ENCODE assay signal across 9 mouse cellular contexts in the genomic region with DNA sequence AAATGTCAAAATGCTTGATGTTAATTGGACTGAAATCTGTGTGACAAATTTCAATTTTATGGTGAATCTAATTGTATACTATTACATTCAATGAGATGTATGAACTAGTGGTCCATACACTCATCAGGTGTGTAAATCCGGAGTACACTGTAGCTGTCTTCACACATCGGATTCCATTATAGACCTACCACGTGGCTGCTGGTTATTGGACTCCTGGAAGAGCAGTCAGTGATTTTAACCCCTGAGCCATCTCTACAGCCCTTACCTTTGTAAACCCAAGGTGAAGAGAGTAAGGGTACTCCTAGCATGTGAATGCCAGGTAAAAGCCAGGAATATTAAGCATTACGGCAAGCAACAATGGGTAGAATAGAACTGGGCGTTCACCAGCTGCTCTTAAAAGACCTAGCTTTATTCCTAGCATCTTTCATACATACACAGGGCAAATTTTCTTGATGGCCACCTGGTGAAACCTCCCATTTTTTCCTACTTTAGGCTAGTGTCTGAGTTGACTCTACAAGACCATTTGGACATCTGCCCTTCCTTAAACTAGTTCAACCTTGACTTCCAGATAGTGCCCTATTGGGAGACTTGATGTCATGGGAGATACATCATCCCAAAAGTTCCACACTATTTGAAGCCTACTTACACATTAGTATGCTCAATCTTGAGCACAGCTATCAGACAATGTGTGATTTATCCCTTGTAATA. TPM values are rescaled to one million over a fixed set of nuclear protein-coding genes. Genes with fewer than 3 reads are reported as not detected.
DNase-seq lines count a peak whose midpoint lies in the region; ATAC-seq lines count a peak whose summit lies in the region.
"Had no signal": no experiment of that assay in that cellular context is flagged by ENCODE, and none has a peak within 500 bp of the region (broad histone marks: within the 10 kb centered on the region; RNA-seq: fewer than 3 reads in every experiment).

No protein-coding gene starts in this region.

- peaks cover 71% of the 10 kb centered on the region for H3K36me3 ChIP-seq in hindbrain, embryonic 14.5 days (replicated peaks; ENCODE audit: control insufficient read depth, insufficient read depth)
- H3K36me3 ChIP-seq in midbrain, embryonic 13.5 days, result peaks cover 57% of the 10 kb centered on the region

- no peak overlapping the region for H3K4me3 ChIP-seq in hindbrain, embryonic 14.5 days (replicated peaks; ENCODE audit: low read length)
- no peak overlapping the region for H3K4me3 ChIP-seq in midbrain, embryonic 13.5 days (replicated peaks)

- H3K4me2 ChIP-seq in hindbrain, embryonic 14.5 days (replicated peaks), result no peak overlapping the region
- no peak overlapping the region for H3K4me2 ChIP-seq in midbrain, embryonic 13.5 days (replicated peaks)

- peak; percentile 24 for DNase-seq in adrenal gland, postnatal 14 days
- DNase-seq in adrenal gland, postnatal 4 days (ENCODE audit: low spot score in 2 of 2), result no peak
- peak; percentile 22 for DNase-seq in Muller cell, postnatal 12 days (ENCODE audit: inconsistent ontology term)
- DNase-seq in hindbrain, embryonic 14.5 days (ENCODE audit: low spot score), result no peak
- DNase-seq in layer of hippocampus, adult 11-12 months (ENCODE audit: low spot score), result no peak
- DNase-seq in cerebellum, adult 11-12 months, result no peak
- DNase-seq: layer of hippocampus, postnatal 36 days had no signal

- no peaks in the 10 kb centered on the region for H3K27me3 ChIP-seq in hindbrain, embryonic 14.5 days (ENCODE audit: control insufficient read depth, insufficient read depth, low read length)
- no peaks in the 10 kb centered on the region for H3K27me3 ChIP-seq in midbrain, embryonic 13.5 days

- peaks cover 6% of the 10 kb centered on the region for H3K4me1 ChIP-seq in hindbrain, embryonic 14.5 days (replicated peaks; ENCODE audit: control insufficient read depth, insufficient read depth, low read length)
- H3K4me1 ChIP-seq in midbrain, embryonic 13.5 days (replicated peaks), result peaks cover 7% of the 10 kb centered on the region; the same call in 1 of the 2 replicates

- WGBS in hindbrain, embryonic 14.5 days, result 37% methylated on average over 5 of the region's 5 CpGs
- 38% methylated on average over 5 of the region's 5 CpGs for WGBS in midbrain, embryonic 13.5 days

- no peaks in the 10 kb centered on the region for H3K9me3 ChIP-seq in hindbrain, embryonic 14.5 days (ENCODE audit: control insufficient read depth, low read length)
- no peaks in the 10 kb centered on the region for H3K9me3 ChIP-seq in midbrain, embryonic 13.5 days

- H3K9ac ChIP-seq in hindbrain, embryonic 14.5 days, result no peak overlapping the region
- no peak overlapping the region for H3K9ac ChIP-seq in midbrain, embryonic 13.5 days (replicated peaks)

- no peak overlapping the region for H3K27ac ChIP-seq in hindbrain, embryonic 14.5 days
- no peak overlapping the region for H3K27ac ChIP-seq in midbrain, embryonic 13.5 days

- peak; percentile 47; the same call in 1 of the 2 replicates for ATAC-seq in hindbrain, embryonic 14.5 days (ENCODE audit: low FRiP score)
- peak; percentile 57 for ATAC-seq in midbrain, embryonic 13.5 days
- no peak for ATAC-seq in megakaryocyte, adult 5-6 weeks (ENCODE audit: poor library complexity, severe bottlenecking)

RNA-seq across cellular contexts. Expression of gene Hnrnpa2b1, which starts 10.2 kb away (rescaled TPM):
- total RNA-seq in adrenal gland, postnatal 14 days (2021), result 794 and 798 TPM in 2 replicates
- total RNA-seq in adrenal gland, postnatal 4 days (2021), result 100 to 1,000 TPM; 776 to 871 TPM
- 701 and 734 TPM in 2 replicates for polyA plus RNA-seq in hindbrain, embryonic 14.5 days (2014; fragmentation: Nextera tagmentation; extraction: Ambion mirVana)
- 2,073 and 2,164 TPM in 2 replicates for polyA plus RNA-seq in midbrain, embryonic 13.5 days (2015; fragmentation: Nextera tagmentation; extraction: Ambion mirVana)
- 1,149 and 1,154 TPM in 2 replicates for total RNA-seq in megakaryocyte, adult 5-6 weeks (2015)
- 1,039 and 1,264 TPM in 2 replicates for total RNA-seq in megakaryocyte, adult 5-6 weeks (2017)

RNA-seq across cellular contexts. Expression of gene Cbx3, which starts 10.7 kb away (rescaled TPM):
- total RNA-seq in adrenal gland, postnatal 14 days (2021), result 111 and 114 TPM in 2 replicates
- 100 to 1,000 TPM; 172 to 178 TPM for total RNA-seq in adrenal gland, postnatal 4 days (2021)
- 353 and 390 TPM in 2 replicates for polyA plus RNA-seq in hindbrain, embryonic 14.5 days (2014; fragmentation: Nextera tagmentation; extraction: Ambion mirVana)
- polyA plus RNA-seq in midbrain, embryonic 13.5 days (2015; fragmentation: Nextera tagmentation; extraction: Ambion mirVana), result 593 and 670 TPM in 2 replicates
- 179 and 190 TPM in 2 replicates for total RNA-seq in megakaryocyte, adult 5-6 weeks (2015)
- 242 and 272 TPM in 2 replicates for total RNA-seq in megakaryocyte, adult 5-6 weeks (2017)

RNA-seq across cellular contexts. Expression of gene Nfe2l3, which starts 27.0 kb away (rescaled TPM):
- 0.33 and 0.38 TPM in 2 replicates for total RNA-seq in adrenal gland, postnatal 14 days (2021)
- total RNA-seq in adrenal gland, postnatal 4 days (2021), result 1 to 10 TPM in 1 of 2 experiments, under 1 TPM in 1; 0.96 to 2.1 TPM
- polyA plus RNA-seq in hindbrain, embryonic 14.5 days (2014; fragmentation: Nextera tagmentation; extraction: Ambion mirVana), result 6.0 and 9.6 TPM in 2 replicates
- polyA plus RNA-seq in midbrain, embryonic 13.5 days (2015; fragmentation: Nextera tagmentation; extraction: Ambion mirVana), result 4.6 and 6.4 TPM in 2 replicates
- 0.11 TPM in 1 of 2 replicates, not detected in the other for total RNA-seq in megakaryocyte, adult 5-6 weeks (2015)
- total RNA-seq in megakaryocyte, adult 5-6 weeks (2017), result 0.48 TPM in 1 of 2 replicates, not detected in the other

Comparison
In these comparisons a context has a peak if more than half of its experiments do, and no peak if none do; other contexts are left out.
1. DNase-seq: peak in adrenal gland, postnatal 14 days (single experiment) and Muller cell, postnatal 12 days (single experiment); none in adrenal gland, postnatal 4 days (0 of 2), hindbrain, embryonic 14.5 days (single experiment), layer of hippocampus, adult 11-12 months (single experiment) and cerebellum, adult 11-12 months (single experiment).